Mouse (Mus musculus) thymus, adult 2 months (tissue): ENCODE data around the gene Plcb1. TPM values are rescaled to one million over a fixed set of nuclear protein-coding genes. Genes with fewer than 3 reads are reported as not detected.

Experiments
- DNase-seq: peaks from one replicate; pipeline ENCODE4 v3.0.0; 2021
- H3K27ac ChIP-seq: fragments of 200-500 bp; 2 replicates; pipeline ENCODE4 v1.5.1; 2012; ENCODE audit warnings: low read length, control low read depth; ENCODE audit not compliant: control insufficient read depth, insufficient read depth
- H3K27me3 ChIP-seq: fragments of 200-500 bp; 2 replicates; pipeline ENCODE4 v1.6.1; 2012; ENCODE audit warnings: mild to moderate bottlenecking, low read length, moderate library complexity, mixed read lengths; ENCODE audit not compliant: control insufficient read depth, insufficient read depth
- H3K36me3 ChIP-seq: fragments of 200-500 bp; 2 replicates; pipeline ENCODE4 v1.6.1; 2012; ENCODE audit warnings: mild to moderate bottlenecking, low read length, moderate library complexity; ENCODE audit not compliant: control insufficient read depth, insufficient read depth
- H3K4me1 ChIP-seq: fragments of 200-500 bp; replicated peaks from 2 replicates; pipeline ENCODE4 v1.6.1; 2012; ENCODE audit warnings: low read length; ENCODE audit not compliant: control insufficient read depth, insufficient read depth
- H3K4me3 ChIP-seq: fragments of 200-500 bp; 2 replicates; pipeline ENCODE4 v1.5.1; 2012; ENCODE audit warnings: mild to moderate bottlenecking, low read length, control low read depth, moderate library complexity; ENCODE audit not compliant: control insufficient read depth, insufficient read depth
- CTCF ChIP-seq: fragments of 200-500 bp; IDR thresholded peaks from 2 replicates; pipeline ENCODE4 v1.5.1; 2012; ENCODE audit warnings: mild to moderate bottlenecking, control low read depth, low read length, moderate library complexity, borderline replicate concordance; ENCODE audit not compliant: control insufficient read depth, poor library complexity, insufficient read depth; ENCODE audit errors: extremely low read depth
- POLR2A ChIP-seq: fragments of 200-500 bp; IDR thresholded peaks from 2 replicates; pipeline ENCODE4 v1.6.1; 2012; ENCODE audit warnings: mild to moderate bottlenecking, low read length, control low read depth, moderate library complexity; ENCODE audit not compliant: control insufficient read depth, poor library complexity, insufficient read depth; ENCODE audit errors: extremely low read depth
- WGBS: fragments of 180-500 bp; shearing (Covaris S2); methylation state at CpG from one replicate; pipeline ENCODE4 v1.1.7; 2018; 5-methylcytosine and 5-hydroxymethylcytosine counted together
- polyA plus RNA-seq: library from polyadenylated mRNA; depleted of rRNA; stranded (reverse); fragments of >200 nt; gene quantifications from 2 replicates; pipeline ENCODE4 v1.2.3, GENCODE M21; 2012

Plcb1 gene
- polyA plus RNA-seq, 1 experiment: 0.32 TPM

DNA sequence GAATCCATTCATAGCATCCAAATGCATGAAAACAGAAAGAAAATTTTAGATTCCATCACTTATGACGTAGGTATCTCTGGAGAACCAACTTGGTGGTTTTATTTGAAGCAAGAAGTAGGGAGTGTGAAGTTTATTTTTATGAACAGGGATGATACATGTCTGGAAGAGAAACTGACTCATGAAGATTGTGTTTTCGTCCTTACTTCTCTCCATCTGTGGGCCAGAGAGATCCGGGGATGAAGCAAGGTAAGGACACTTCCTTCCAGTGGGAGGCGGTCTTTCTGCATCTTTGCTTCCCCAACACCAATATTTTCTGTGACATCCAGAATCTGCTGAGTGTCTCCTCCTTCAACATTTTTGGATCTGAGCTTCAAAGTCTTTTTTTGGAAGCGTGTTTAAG is 6.0 kb upstream of the Plcb1 start:
- Histone ChIP-seq H3K27me3 (no peaks in the 10 kb centered on the region), H3K4me3 (no peak overlapping the region), H3K4me1 (no peaks in the 10 kb centered on the region), H3K36me3 (no peaks in the 10 kb centered on the region), H3K27ac (no peak overlapping the region)
- WGBS: 83% methylated on average over 5 of the region's 5 CpGs
- DNase-seq: no peak
- TF ChIP-seq POLR2A: no peak
- no peak for TF ChIP-seq CTCF

DNA sequence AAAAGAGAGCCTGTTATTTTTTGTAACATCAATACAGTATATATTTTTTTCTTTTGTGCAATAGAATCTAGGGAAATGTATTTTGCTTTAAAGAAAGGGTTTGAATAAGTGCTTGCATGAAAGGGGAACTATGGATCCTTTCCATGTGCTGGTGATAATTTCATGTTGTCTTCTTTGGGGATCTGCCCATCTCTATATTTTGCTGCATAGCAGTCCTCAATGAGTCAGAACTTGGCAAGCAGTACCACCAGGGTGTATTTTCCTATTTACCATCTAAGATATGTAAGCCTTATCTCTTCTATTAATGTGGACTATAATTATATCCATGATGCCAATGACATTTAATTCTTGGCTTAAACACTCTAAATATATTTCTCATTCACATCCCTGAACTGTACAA is 5.6 kb upstream of the Plcb1 start:
- Histone ChIP-seq H3K36me3 (no peaks in the 10 kb centered on the region), H3K4me3 (no peak overlapping the region), H3K4me1 (no peaks in the 10 kb centered on the region), H3K27me3 (no peaks in the 10 kb centered on the region), H3K27ac (no peak overlapping the region)
- no peak for TF ChIP-seq CTCF
- TF ChIP-seq POLR2A: no peak
- DNase-seq: no peak

- Histone ChIP-seq H3K36me3 (no peaks in the 10 kb centered on the region), H3K27ac (no peak overlapping the region)
Observed at GRCm38 (mm10) chr2:134786856-134787250, 986 bp downstream of the Plcb1 start.

DNA sequence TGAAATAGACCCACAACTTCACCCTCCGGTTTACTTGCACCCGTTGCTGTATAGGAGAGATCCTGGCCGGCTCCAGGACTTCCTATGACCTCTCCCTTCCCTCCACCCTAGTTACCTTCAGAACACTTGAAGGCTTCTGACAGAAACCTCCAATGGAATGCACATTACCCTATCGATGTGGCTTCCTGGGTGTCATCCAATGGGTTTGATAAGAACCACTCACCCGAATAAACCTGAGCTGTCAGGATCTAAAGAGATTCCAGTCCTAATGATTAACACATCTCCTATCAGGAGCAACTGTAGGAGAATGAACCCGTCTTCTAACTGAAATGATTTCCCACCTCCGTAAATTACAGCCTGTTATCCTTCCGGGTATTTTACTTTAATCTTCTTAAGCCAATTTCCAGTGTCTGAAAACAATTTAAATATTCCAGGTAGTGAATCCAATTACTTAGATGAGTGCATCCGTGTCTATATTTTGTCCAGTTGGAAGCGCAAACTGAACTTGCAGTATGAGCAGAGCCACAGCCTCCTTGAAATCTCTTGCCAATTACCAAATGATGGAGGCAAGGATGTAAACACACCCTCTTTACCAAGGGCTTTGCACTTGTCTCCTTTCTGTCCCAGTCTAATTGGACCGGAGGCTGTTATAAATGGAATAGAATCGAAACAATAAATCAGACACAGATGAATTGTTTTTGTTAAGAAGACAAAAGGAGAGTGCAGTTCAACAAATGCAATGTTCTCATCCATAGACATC is 1.6 kb downstream of the Plcb1 start:
- TF ChIP-seq POLR2A (no peak), CTCF (no peak)
- WGBS: 81% methylated on average over 12 of the region's 12 CpGs
- H3K36me3 ChIP-seq: no peaks in the 10 kb centered on the region
- H3K4me1 ChIP-seq: no peaks in the 10 kb centered on the region
- H3K27me3 ChIP-seq: no peaks in the 10 kb centered on the region
- H3K4me3 ChIP-seq: no peak overlapping the region
- no peak overlapping the region for H3K27ac ChIP-seq
- DNase-seq: no peak

More at GRCm38 (mm10) chr2:134786856-134787250, 986 bp downstream of the Plcb1 start:
- Histone ChIP-seq H3K4me3 (no peak overlapping the region), H3K27me3 (no peaks in the 10 kb centered on the region), H3K4me1 (no peaks in the 10 kb centered on the region)
- 19% methylated on average over 6 of the region's 6 CpGs for WGBS
- no peak for DNase-seq
- no peak for TF ChIP-seq CTCF
- TF ChIP-seq POLR2A: no peak

- no peak overlapping the region for H3K4me3 ChIP-seq
- H3K27ac ChIP-seq: no peak overlapping the region
- H3K36me3 ChIP-seq: no peaks in the 10 kb centered on the region
- no peak for DNase-seq
- TF ChIP-seq CTCF (no peak), POLR2A (no peak)
- 91% methylated on average over 7 of the region's 7 CpGs for WGBS
- H3K27me3 ChIP-seq: no peaks in the 10 kb centered on the region
- H3K4me1 ChIP-seq: no peaks in the 10 kb centered on the region
Observed at GRCm38 (mm10) chr2:134792926-134793325, 7.1 kb downstream of the Plcb1 start.

GRCm38 (mm10) chr2:134800226-134800625 is 14.4 kb downstream of the Plcb1 start:
- WGBS: 94% methylated on average over 1 of the region's 1 CpGs
- no peak for DNase-seq
- Histone ChIP-seq H3K27me3 (no peaks in the 10 kb centered on the region), H3K36me3 (no peaks in the 10 kb centered on the region), H3K27ac (no peak overlapping the region), H3K4me3 (no peak overlapping the region), H3K4me1 (no peaks in the 10 kb centered on the region)
- no peak for TF ChIP-seq CTCF
- TF ChIP-seq POLR2A: no peak
